Mouse (Mus musculus) erythroblast, embryonic 14.5 days (primary cell): ENCODE data around the gene Spns1. TPM values are rescaled to one million over a fixed set of nuclear protein-coding genes. Genes with fewer than 3 reads are reported as not detected.

ENCODE experiments used
- H3K27me3 ChIP-seq: 2 replicates; pipeline ENCODE4 v1.6.1; 2012; ENCODE audit warnings: inconsistent platforms; ENCODE audit not compliant: control insufficient read depth
- H3K36me3 ChIP-seq: 2 replicates; pipeline ENCODE4 v1.6.1; 2012; ENCODE audit warnings: mild to moderate bottlenecking, inconsistent platforms; ENCODE audit not compliant: control insufficient read depth
- H3K4me1 ChIP-seq: 2 replicates; pipeline ENCODE4 v1.6.1; 2012; ENCODE audit warnings: inconsistent platforms; ENCODE audit not compliant: control insufficient read depth
- H3K4me3 ChIP-seq: replicated peaks from 2 replicates; pipeline ENCODE3; 2012; ENCODE audit warnings: moderate library complexity, mild to moderate bottlenecking, inconsistent platforms
- H3K9me3 ChIP-seq: 2 replicates; pipeline ENCODE4 v1.6.1; 2012; ENCODE audit warnings: low read length, inconsistent platforms, mixed read lengths; ENCODE audit not compliant: control insufficient read depth
- GATA1 ChIP-seq: IDR thresholded peaks from 2 replicates; pipeline ENCODE4 v1.6.1; 2012; ENCODE audit warnings: low read length, inconsistent platforms, mixed read lengths
- TAL1 ChIP-seq: IDR thresholded peaks from 3 replicates; pipeline ENCODE4 v1.6.1; 2012; ENCODE audit warnings: low read length, inconsistent platforms, mixed read lengths
- polyA plus RNA-seq: library from polyadenylated mRNA; stranded (reverse); fragments of >175 nt; gene quantifications from 2 replicates; pipeline ENCODE4 v1.2.3, GENCODE M21; 2012

The Spns1 gene
- polyA plus RNA-seq, 1 experiment, result 3.3 TPM

- peaks cover 13% of the 10 kb centered on the region for H3K4me1 ChIP-seq
- TF ChIP-seq GATA1 (no peak), TAL1 (no peak)
- no peak overlapping the region for H3K4me3 ChIP-seq
- H3K27me3 ChIP-seq, result peaks cover 2% of the 10 kb centered on the region
- H3K9me3 ChIP-seq, result no peaks in the 10 kb centered on the region
- H3K36me3 ChIP-seq, result no peaks in the 10 kb centered on the region
Measured at GRCm38 (mm10) chr7:126348293-126348692, 29.0 kb downstream of the Spns1 start.

DNA sequence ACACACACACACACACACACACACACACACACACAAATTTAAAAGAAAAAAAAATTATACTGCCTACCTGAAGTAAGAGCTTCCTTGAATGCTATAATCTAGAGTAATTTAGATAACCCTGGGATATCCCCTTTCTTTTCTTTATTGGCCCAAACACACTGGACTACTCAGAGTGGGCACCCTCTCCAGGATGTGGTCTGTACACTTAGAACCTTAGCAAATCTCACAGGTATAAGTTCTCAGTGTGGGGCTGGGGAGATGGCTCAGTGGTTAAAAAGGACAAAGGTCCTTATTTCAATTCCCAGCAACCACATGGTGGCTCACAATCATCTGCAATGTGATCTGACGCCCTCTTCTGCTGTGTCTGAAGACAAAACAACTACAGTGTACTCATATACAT, 30.2 kb downstream of the Spns1 start:
- peaks cover 12% of the 10 kb centered on the region for H3K4me1 ChIP-seq
- H3K9me3 ChIP-seq, result no peaks in the 10 kb centered on the region
- H3K4me3 ChIP-seq, result no peak overlapping the region
- H3K36me3 ChIP-seq, result no peaks in the 10 kb centered on the region
- TF ChIP-seq GATA1 (no peak), TAL1 (no peak)
- H3K27me3 ChIP-seq, result peaks cover 2% of the 10 kb centered on the region

- Histone ChIP-seq H3K4me1 (peaks cover 12% of the 10 kb centered on the region), H3K27me3 (peaks cover 2% of the 10 kb centered on the region)
- TF ChIP-seq GATA1, result no peak
- no peak for TF ChIP-seq TAL1
Measured at GRCm38 (mm10) chr7:126345969-126346368, 31.3 kb downstream of the Spns1 start.

DNA sequence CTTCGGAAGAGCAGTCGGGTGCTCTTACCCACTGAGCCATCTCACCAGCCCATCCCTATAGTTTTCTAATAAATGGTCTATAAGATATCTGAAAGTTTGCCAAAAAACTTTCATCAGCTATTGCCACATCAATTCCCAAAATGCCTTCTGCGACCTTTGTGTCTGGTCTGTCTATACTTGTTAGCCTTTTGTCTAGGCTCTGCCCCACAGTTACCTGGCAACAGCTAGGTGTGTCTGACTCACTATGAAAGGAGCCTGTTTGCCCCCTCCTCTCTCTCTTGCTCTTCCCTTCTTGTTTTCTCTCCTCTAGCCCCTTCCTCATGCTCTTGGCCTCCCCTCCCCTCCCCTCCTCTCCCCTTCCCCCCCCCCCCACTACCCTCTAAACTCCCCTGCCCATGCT, 31.7 kb downstream of the Spns1 start:
- Histone ChIP-seq H3K36me3 (no peaks in the 10 kb centered on the region), H3K4me1 (peaks cover 12% of the 10 kb centered on the region)
- no peak for TF ChIP-seq GATA1
- TF ChIP-seq TAL1, result no peak

More at GRCm38 (mm10) chr7:126345969-126346368, 31.3 kb downstream of the Spns1 start:
- no peaks in the 10 kb centered on the region for H3K9me3 ChIP-seq
- H3K36me3 ChIP-seq, result no peaks in the 10 kb centered on the region
- no peak overlapping the region for H3K4me3 ChIP-seq

DNA sequence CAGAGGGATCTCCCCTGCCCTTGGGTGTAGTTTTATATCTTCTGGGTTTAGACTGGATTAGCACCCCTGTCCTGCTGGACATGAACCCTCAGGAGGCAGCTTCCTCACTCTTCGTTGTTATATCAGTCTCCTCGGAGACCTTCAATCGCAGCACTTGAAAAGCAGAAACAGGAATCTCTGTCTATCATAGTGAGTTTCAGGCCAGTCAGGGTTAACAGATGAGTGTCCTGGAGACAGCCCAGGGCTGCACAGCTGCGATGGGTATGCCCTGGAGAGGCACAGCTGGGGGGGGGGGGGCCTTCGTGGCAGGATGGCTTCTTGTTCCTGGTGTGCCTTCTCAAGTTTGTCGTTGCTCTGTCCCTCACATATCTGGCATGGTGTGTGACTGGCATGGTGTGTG, 36.4 kb downstream of the Spns1 start:
- no peak for TF ChIP-seq TAL1
- no peak for TF ChIP-seq GATA1
- H3K4me1 ChIP-seq, result no peaks in the 10 kb centered on the region

More for the DNA sequence above, 31.7 kb downstream of the Spns1 start:
- H3K27me3 ChIP-seq, result peaks cover 2% of the 10 kb centered on the region
- H3K4me3 ChIP-seq, result no peak overlapping the region
- no peaks in the 10 kb centered on the region for H3K9me3 ChIP-seq

GRCm38 (mm10) chr7:126340206-126340618, 37.0 kb downstream of the Spns1 start:
- no peak for TF ChIP-seq TAL1
- TF ChIP-seq GATA1, result no peak
- H3K9me3 ChIP-seq, result no peaks in the 10 kb centered on the region
- no peaks in the 10 kb centered on the region; the same call in 1 of the 2 replicates for H3K27me3 ChIP-seq
- H3K4me1 ChIP-seq, result no peaks in the 10 kb centered on the region
- H3K4me3 ChIP-seq, result no peak overlapping the region
- H3K36me3 ChIP-seq, result no peaks in the 10 kb centered on the region

More for the DNA sequence above, 36.4 kb downstream of the Spns1 start:
- Histone ChIP-seq H3K36me3 (no peaks in the 10 kb centered on the region), H3K27me3 (no peaks in the 10 kb centered on the region; the same call in 1 of the 2 replicates), H3K4me3 (no peak overlapping the region), H3K9me3 (no peaks in the 10 kb centered on the region)

GRCm38 (mm10) chr7:126339521-126339971, 37.7 kb downstream of the Spns1 start:
- H3K36me3 ChIP-seq, result no peaks in the 10 kb centered on the region
- no peaks in the 10 kb centered on the region for H3K9me3 ChIP-seq
- no peaks in the 10 kb centered on the region for H3K4me1 ChIP-seq
- H3K4me3 ChIP-seq, result no peak overlapping the region
- no peak for TF ChIP-seq TAL1
- TF ChIP-seq GATA1, result no peak
- H3K27me3 ChIP-seq, result no peaks in the 10 kb centered on the region; the same call in 1 of the 2 replicates

- Histone ChIP-seq H3K4me1 (no peaks in the 10 kb centered on the region), H3K9me3 (no peaks in the 10 kb centered on the region)
Measured at GRCm38 (mm10) chr7:126338906-126339305, 38.3 kb downstream of the Spns1 start.

DNA sequence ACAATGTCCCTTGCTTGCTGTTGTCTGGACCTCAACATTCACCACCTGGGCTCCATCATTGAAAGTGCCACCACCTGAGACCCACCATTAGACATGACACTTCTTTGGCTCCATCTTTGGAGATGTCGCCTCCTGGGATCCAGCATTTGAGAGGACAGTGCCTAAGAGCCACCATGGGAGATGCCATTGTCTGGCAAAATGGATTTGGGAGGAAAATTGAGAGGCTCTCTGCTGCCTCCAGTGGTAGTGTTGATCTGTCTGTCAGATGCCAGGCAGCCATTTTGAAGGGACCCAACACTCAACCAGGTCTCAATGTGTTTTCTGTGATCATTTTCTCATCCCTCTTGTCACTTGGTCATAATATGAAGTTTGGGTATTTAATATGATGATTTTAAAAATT, 41.7 kb downstream of the Spns1 start:
- TF ChIP-seq GATA1 (no peak), TAL1 (no peak)
- Histone ChIP-seq H3K36me3 (no peaks in the 10 kb centered on the region), H3K4me3 (no peak overlapping the region), H3K9me3 (no peaks in the 10 kb centered on the region), H3K27me3 (peaks cover 2% of the 10 kb centered on the region; the same call in 1 of the 2 replicates), H3K4me1 (no peaks in the 10 kb centered on the region)

More at GRCm38 (mm10) chr7:126338906-126339305, 38.3 kb downstream of the Spns1 start:
- H3K4me3 ChIP-seq, result no peak overlapping the region
- H3K27me3 ChIP-seq, result no peaks in the 10 kb centered on the region
- TF ChIP-seq TAL1, result no peak
- TF ChIP-seq GATA1, result no peak
- no peaks in the 10 kb centered on the region for H3K36me3 ChIP-seq

DNA sequence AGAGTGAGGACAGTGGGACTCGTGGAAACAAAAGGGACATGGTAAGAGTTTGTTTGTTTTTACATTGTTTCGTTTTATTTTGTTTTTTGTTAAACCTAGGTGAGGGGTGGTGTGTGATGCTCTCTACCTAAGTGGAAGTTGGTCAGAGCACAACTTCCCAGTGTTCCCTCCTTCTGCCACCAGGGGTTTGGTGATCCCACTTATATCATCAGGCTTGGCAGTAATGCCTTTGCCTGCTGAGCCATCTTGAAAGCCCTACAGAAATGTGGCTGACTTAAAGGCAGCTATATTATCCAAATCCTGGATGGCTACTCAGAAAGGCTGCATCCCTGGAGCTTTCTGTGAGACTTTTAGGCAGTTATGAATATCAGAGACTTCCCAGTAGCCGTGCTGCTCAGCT, 44.6 kb downstream of the Spns1 start:
- Histone ChIP-seq H3K4me3 (no peak overlapping the region), H3K27me3 (peaks cover 2% of the 10 kb centered on the region; the same call in 1 of the 2 replicates), H3K4me1 (no peaks in the 10 kb centered on the region), H3K9me3 (no peaks in the 10 kb centered on the region), H3K36me3 (no peaks in the 10 kb centered on the region)
- TF ChIP-seq TAL1 (no peak), GATA1 (no peak)
